ENCODE assay signal across 8 mouse cellular contexts in the genomic region with DNA sequence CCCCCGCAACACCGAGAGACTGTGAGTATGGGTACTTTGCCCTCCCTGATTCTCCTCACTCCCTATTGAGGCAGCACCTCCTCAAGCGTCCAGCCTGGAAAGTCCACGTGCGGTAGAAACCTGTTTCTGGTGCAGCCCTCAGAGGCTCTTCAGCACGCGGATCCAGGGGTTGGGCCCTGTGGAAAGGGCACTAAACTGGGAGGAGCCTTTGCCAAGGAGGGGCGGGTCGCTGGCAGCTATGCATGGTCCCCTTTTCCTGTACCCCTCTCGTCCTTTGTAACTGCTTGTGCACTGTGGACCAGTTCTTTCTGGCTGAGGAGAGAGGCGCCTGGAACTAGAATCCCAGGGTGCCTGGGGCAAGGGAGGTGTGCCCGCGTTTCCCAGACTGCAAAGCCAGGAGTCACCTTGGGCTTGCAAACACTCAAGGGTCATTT. TPM values are rescaled to one million over a fixed set of nuclear protein-coding genes. Genes with fewer than 3 reads are reported as not detected.
A peak's percentile ranks its signal among the peaks of the same experiment; 100 is the strongest.
DNase-seq lines count a peak whose midpoint lies in the region; ATAC-seq and TF ChIP-seq lines count a peak whose summit lies in the region.

No protein-coding gene starts in this region.

- no peak for TF ChIP-seq POLR2A in brain, embryonic 14.5 days (IDR thresholded peaks at IDR 0.05; ENCODE audit: borderline replicate concordance, extremely low read depth, insufficient read depth, insufficient read length, poor library complexity, severe bottlenecking)

- 3% methylated on average over 13 of the region's 13 CpGs for WGBS in heart, embryonic 16.5 days
- under 1% methylated on average over 13 of the region's 13 CpGs for WGBS in midbrain, embryonic 10.5 days

- 0 out of 2 replicates have a peak, but pooled peaks have one; percentile 19 for ATAC-seq in heart, embryonic 16.5 days (replicated peaks; ENCODE audit: extremely low read depth, insufficient read depth, low FRiP score)

- peak overlapping the region; percentile 86 for H3K4me3 ChIP-seq in heart, embryonic 16.5 days (ENCODE audit: low read length)
- H3K4me3 ChIP-seq in midbrain, embryonic 10.5 days, result peak overlapping the region; percentile 83

- peaks cover 15% of the 10 kb centered on the region for H3K4me1 ChIP-seq in heart, embryonic 16.5 days (ENCODE audit: control insufficient read depth, insufficient read depth, low read length)
- peaks cover 69% of the 10 kb centered on the region for H3K4me1 ChIP-seq in midbrain, embryonic 10.5 days

- peaks cover 31% of the 10 kb centered on the region for H3K27me3 ChIP-seq in heart, embryonic 16.5 days (ENCODE audit: control insufficient read depth, insufficient read depth, low read length)
- H3K27me3 ChIP-seq in midbrain, embryonic 10.5 days (ENCODE audit: low read depth, poor library complexity, severe bottlenecking), result peaks cover 61% of the 10 kb centered on the region

- no peaks in the 10 kb centered on the region for H3K9me3 ChIP-seq in heart, embryonic 16.5 days (replicated peaks; ENCODE audit: control insufficient read depth, low read length)
- no peaks in the 10 kb centered on the region for H3K9me3 ChIP-seq in midbrain, embryonic 10.5 days (replicated peaks)

- peak overlapping the region; percentile 45 for H3K27ac ChIP-seq in heart, embryonic 16.5 days (ENCODE audit: low read length)
- H3K27ac ChIP-seq in midbrain, embryonic 10.5 days (replicated peaks), result peak overlapping the region; percentile 90

- H3K4me2 ChIP-seq in heart, embryonic 16.5 days (ENCODE audit: low read depth, low read length), result peak overlapping the region; percentile 94

- no peak for TF ChIP-seq CTCF in brain, embryonic 14.5 days (IDR thresholded peaks at IDR 0.05; ENCODE audit: borderline replicate concordance, extremely low read depth, insufficient read depth, insufficient read length)

- no peaks in the 10 kb centered on the region for H3K36me3 ChIP-seq in heart, embryonic 16.5 days (ENCODE audit: control insufficient read depth, insufficient read depth)
- no peaks in the 10 kb centered on the region for H3K36me3 ChIP-seq in midbrain, embryonic 10.5 days

- peak; percentile 5 for DNase-seq in layer of hippocampus, adult 9-11 months
- no peak for DNase-seq in layer of hippocampus, postnatal 25 days (ENCODE audit: extremely low spot score in 1 of 2, low spot score in 1 of 2)
- DNase-seq in brain, embryonic 14.5 days (ENCODE audit: low read depth), result peak; percentile 86
- peak; percentile 77 for DNase-seq in kidney, postnatal 10 days
- DNase-seq in midbrain, embryonic 10.5 days (ENCODE audit: low spot score), result peak; percentile 55
- DNase-seq in spleen, adult 18-20 months, result no peak
- DNase-seq in gastrocnemius, adult 18-20 months (ENCODE audit: low spot score), result no peak

- H3K9ac ChIP-seq in heart, embryonic 16.5 days (ENCODE audit: low read length), result peak overlapping the region; percentile 71

RNA-seq across cellular contexts. Expression of a gene that starts 2.3 kb away (rescaled TPM):
- 10 to 100 TPM; 33.2 to 36.7 TPM for total RNA-seq in layer of hippocampus, postnatal 25 days (2021)
- polyA plus RNA-seq in brain, embryonic 14.5 days (2012; rRNA removed), result 20.7 and 31.8 TPM in 2 replicates
- polyA plus RNA-seq in heart, embryonic 16.5 days (2015; fragmentation: Nextera tagmentation; extraction: Ambion mirVana), result 14.6 and 19.4 TPM in 2 replicates
- polyA plus RNA-seq in midbrain, embryonic 10.5 days (2016; fragmentation: Nextera tagmentation; extraction: Ambion mirVana), result 44.4 and 45.2 TPM in 2 replicates
- total RNA-seq in gastrocnemius, adult 18-20 months (2021), result under 1 TPM; 0.21 to 0.66 TPM

Comparison
In these comparisons a context has a peak if more than half of its experiments do, and no peak if none do; other contexts are left out.
1. DNase-seq: peak in layer of hippocampus, adult 9-11 months (single experiment), brain, embryonic 14.5 days (single experiment), kidney, postnatal 10 days (single experiment) and midbrain, embryonic 10.5 days (single experiment); none in layer of hippocampus, postnatal 25 days (0 of 2), spleen, adult 18-20 months (0 of 2) and gastrocnemius, adult 18-20 months (single experiment).